Mouse (Mus musculus) midbrain, embryonic 14.5 days (tissue): ENCODE data around the gene Aif1. TPM values are rescaled to one million over a fixed set of nuclear protein-coding genes. Genes with fewer than 3 reads are reported as not detected.

ENCODE experiments used
- ATAC-seq: fragments of 200-750 bp; cut with Nextera tagmentation; 2 replicates; pipeline ENCODE4 v1.8.0; 2017; ENCODE audit warnings: moderate number of reproducible peaks, moderate library complexity; ENCODE audit not compliant: low FRiP score, low TSS enrichment
- DNase-seq: peaks from one replicate; pipeline ENCODE4 v3.0.0-alpha.2; 2015
- H3K27ac ChIP-seq: fragments of 300-500 bp; sonication (generic); replicated peaks from 2 replicates; pipeline ENCODE4 v1.5.1; 2014; ENCODE audit warnings: mild to moderate bottlenecking, low read depth, low read length, moderate library complexity
- H3K27me3 ChIP-seq: fragments of 300-500 bp; sonication (generic); 2 replicates; pipeline ENCODE4 v1.6.1; 2014; ENCODE audit warnings: low read length, control low read depth, mixed read lengths; ENCODE audit not compliant: control insufficient read depth, insufficient read depth
- H3K36me3 ChIP-seq: fragments of 300-500 bp; sonication (generic); 2 replicates; pipeline ENCODE4 v1.6.1; 2014; ENCODE audit warnings: low read length, control low read depth; ENCODE audit not compliant: control insufficient read depth, insufficient read depth
- H3K4me1 ChIP-seq: fragments of 300-500 bp; sonication (generic); 2 replicates; pipeline ENCODE4 v1.6.1; 2014; ENCODE audit warnings: mild to moderate bottlenecking, antibody characterized with exemption, low read length, control low read depth; ENCODE audit not compliant: control insufficient read depth, insufficient read depth
- H3K4me2 ChIP-seq: fragments of 300-500 bp; sonication (generic); 2 replicates; pipeline ENCODE4 v1.6.1; 2014; ENCODE audit warnings: mild to moderate bottlenecking, low read length, moderate library complexity
- H3K4me3 ChIP-seq: fragments of 300-500 bp; sonication (generic); replicated peaks from 2 replicates; pipeline ENCODE4 v1.5.1; 2014; ENCODE audit warnings: low read depth, low read length
- H3K9ac ChIP-seq: fragments of 300-500 bp; sonication (generic); replicated peaks from 2 replicates; pipeline ENCODE4 v1.6.1; 2014; ENCODE audit warnings: mild to moderate bottlenecking, low read length, moderate library complexity
- H3K9me3 ChIP-seq: fragments of 300-500 bp; sonication (generic); 2 replicates; pipeline ENCODE4 v1.6.1; 2016; ENCODE audit warnings: low read length, control low read depth, mixed read lengths; ENCODE audit not compliant: control insufficient read depth
- WGBS: fragments of 180-500 bp; shearing (Covaris S2); extraction: QIAGEN DNeasy Blood & Tissue Kit; methylation state at CpG from one replicate; pipeline ENCODE4 v1.1.7; 2014; 5-methylcytosine and 5-hydroxymethylcytosine counted together
- polyA plus RNA-seq: library from polyadenylated mRNA; unstranded; fragments of >200 nt; fragmentation: Nextera tagmentation; extraction: Ambion mirVana; gene quantifications from 2 replicates; pipeline ENCODE4 v1.2.1, GENCODE M21; 2014

Gene Aif1
- polyA plus RNA-seq, 1 experiment from 2014 or later = 8.8 TPM

DNA sequence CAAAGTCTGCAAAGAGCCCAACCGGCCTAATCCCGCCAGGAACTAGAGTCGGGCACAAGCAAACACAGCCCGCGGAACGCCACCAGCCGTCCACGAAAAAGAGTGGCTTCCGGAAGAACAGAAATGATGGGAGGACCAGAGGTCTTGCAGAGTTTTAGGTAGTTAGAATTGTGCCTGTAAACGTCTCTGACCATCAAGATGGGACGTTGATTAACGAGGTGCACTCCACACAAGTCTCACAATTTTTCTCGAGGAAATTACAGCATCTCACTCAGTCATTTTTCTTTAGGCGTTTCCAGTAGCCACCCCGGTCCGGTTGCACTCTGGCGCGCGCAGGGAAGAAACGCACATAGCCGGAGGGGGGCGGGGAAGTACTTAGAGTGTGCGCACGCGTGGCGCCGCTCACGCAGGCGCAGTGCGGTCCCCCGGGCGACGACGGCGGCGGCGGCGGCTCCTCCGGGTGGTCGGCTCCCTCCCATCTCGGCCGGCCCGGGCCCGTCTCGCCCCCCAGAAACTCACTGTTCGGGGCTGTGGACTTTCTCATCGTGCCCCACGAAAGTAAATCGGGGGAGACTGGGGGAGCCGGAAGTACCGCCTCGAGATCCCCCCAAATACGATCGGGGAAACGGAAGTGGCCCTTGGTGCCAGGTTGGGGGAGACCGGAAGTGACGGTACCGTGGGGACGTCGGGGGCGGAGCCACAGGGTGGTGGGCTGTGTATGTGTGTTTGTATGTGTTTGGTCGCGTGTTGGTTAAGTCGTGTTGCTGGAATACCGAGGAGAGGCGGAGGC, 40.9 kb downstream of the Aif1 start, which contains the start of gene Bag6:
Gene Bag6 (plus strand): TSS at position 378 of the 790 bp plus-strand sequence.
- H3K36me3 ChIP-seq = peaks cover 23% of the 10 kb centered on the region
- ATAC-seq = peak; percentile 95
- under 1% methylated on average over 66 of the region's 66 CpGs for WGBS
- peak; percentile 99 for DNase-seq
- no peaks in the 10 kb centered on the region for H3K9me3 ChIP-seq
- no peaks in the 10 kb centered on the region for H3K27me3 ChIP-seq
- H3K4me3 ChIP-seq = peak within 1 kb of the TSS; percentile 75
- H3K27ac ChIP-seq = peak within 1 kb of the TSS; percentile 96
- peaks cover 13% of the 10 kb centered on the region for H3K4me1 ChIP-seq
- peak within 1 kb of the TSS; percentile 75 for H3K9ac ChIP-seq
- peak within 1 kb of the TSS; percentile 92 for H3K4me2 ChIP-seq

DNA sequence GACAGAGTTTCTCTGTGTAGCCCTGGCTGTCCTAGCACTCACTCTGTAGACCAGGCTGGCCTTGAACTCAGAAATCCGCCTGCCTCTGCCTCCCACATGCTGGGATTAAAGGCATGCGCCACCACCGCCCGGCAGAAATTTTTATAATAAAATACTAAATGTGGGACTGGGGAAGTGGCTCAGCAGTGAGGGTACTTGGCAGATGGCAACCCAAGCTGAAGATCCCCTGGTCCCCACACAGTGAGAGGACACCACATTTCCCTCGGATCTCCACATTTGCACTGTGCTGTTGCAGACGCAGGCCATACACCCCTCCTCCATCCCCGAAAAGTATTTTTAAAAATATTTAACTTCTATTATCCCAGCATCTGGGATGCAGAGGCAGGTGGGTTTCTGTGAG, 42.4 kb downstream of the Aif1 start:
- Histone ChIP-seq H3K4me3 (no peak overlapping the region), H3K27me3 (no peaks in the 10 kb centered on the region), H3K36me3 (peaks cover 12% of the 10 kb centered on the region), H3K9me3 (no peaks in the 10 kb centered on the region), H3K9ac (no peak overlapping the region), H3K27ac (no peak overlapping the region), H3K4me1 (peaks cover 13% of the 10 kb centered on the region), H3K4me2 (no peak overlapping the region)
- WGBS = 95% methylated on average over 7 of the region's 7 CpGs
- ATAC-seq (no peak), DNase-seq (no peak)

DNA sequence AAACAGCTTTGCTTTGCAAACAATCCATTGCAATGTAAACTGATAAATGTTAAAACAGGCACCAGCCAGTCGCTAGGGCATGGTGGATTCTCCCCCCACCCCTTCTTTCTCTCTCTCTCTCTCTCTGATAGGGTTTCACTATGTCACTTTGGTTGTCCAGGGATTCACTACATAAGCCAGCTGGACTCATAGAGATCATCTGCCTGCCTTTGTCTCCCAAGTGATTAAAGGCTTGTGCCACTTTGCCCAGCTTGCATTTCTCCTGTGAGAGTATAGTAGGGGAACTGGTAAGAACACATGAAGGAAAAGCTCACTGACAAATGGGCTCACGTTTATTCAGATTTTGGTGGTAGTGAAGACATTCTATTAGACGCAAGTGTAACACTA, 43.7 kb downstream of the Aif1 start:
- no peak overlapping the region for H3K27ac ChIP-seq
- peaks cover 11% of the 10 kb centered on the region for H3K4me1 ChIP-seq
- no peak overlapping the region for H3K4me3 ChIP-seq
- H3K9me3 ChIP-seq = no peaks in the 10 kb centered on the region
- peaks cover 8% of the 10 kb centered on the region; the same call in 1 of the 2 replicates for H3K36me3 ChIP-seq
- ATAC-seq = no peak
- no peaks in the 10 kb centered on the region for H3K27me3 ChIP-seq
- WGBS = 86% methylated on average over 3 of the region's 3 CpGs
- H3K9ac ChIP-seq = no peak overlapping the region
- no peak for DNase-seq
- no peak overlapping the region for H3K4me2 ChIP-seq

DNA sequence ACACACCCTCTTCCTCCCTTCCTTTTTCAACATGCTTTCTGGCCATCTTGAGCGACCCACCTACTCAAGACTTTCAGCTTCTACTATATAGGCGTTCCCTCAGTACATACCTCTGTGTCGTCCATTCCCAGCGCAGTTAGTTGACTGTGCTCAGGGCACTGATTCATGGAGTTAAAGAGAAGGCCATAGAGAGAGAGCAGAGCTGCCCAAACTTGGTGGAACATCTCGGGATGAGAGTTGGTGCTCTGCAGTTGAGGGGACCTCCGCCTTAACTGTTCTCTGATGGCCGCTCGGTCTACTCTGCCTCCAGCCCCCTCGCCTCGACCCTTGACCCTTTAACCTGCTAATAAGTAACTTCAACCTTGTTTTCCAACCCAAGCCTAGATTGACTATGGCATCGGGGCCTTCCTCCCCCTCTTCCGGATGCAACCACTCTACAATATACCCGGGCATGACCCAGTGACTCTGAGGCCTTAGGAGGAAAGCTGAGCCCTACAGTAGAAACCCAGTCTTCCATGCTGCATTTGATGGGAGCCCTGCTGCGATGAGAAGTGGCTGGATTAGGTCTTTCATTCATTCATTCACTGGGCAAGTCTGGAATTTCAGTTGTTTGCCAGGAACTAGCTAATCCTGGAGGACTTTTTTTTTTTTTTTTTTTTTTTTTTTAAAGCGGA, 44.2 kb downstream of the Aif1 start, which contains the start of gene Apom:
Gene Apom (minus strand): TSS at position 551 of the 674 bp plus-strand sequence.
- ATAC-seq = no peak
- 88% methylated on average over 15 of the region's 15 CpGs for WGBS
- no peak within 1 kb of the TSS for H3K9ac ChIP-seq
- DNase-seq = no peak
- H3K27me3 ChIP-seq = no peaks in the 10 kb centered on the region
- H3K9me3 ChIP-seq = no peaks in the 10 kb centered on the region
- H3K4me3 ChIP-seq = no peak within 1 kb of the TSS
- no peak within 1 kb of the TSS for H3K4me2 ChIP-seq
- no peak within 1 kb of the TSS for H3K27ac ChIP-seq
- H3K36me3 ChIP-seq = peaks cover 8% of the 10 kb centered on the region; the same call in 1 of the 2 replicates
- peaks cover 10% of the 10 kb centered on the region for H3K4me1 ChIP-seq

DNA sequence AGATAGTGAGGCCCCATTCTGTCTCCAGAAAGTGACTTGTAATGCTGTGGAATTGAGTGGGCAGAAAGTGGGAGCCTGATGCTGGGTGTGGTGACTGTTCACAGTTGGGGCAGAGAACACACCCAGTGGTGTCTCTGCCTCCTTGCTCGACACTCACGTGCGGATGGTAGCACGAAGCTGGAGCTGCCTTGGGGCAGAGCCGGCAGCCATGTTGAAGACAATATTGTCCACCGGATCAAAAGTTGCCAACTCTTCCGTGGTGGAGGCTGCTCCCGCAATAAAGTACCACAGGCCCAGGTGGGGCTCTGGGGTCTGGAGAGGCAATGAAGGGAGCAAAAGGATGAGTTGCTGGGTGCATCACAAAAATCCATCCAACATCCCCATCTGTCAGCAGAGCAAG, 44.8 kb downstream of the Aif1 start:
- ATAC-seq = no peak
- DNase-seq = no peak
- Histone ChIP-seq H3K27ac (no peak overlapping the region), H3K9ac (no peak overlapping the region), H3K4me3 (no peak overlapping the region), H3K4me1 (peaks cover 7% of the 10 kb centered on the region; the same call in 1 of the 2 replicates), H3K36me3 (peaks cover 8% of the 10 kb centered on the region; the same call in 1 of the 2 replicates), H3K4me2 (no peak overlapping the region), H3K9me3 (no peaks in the 10 kb centered on the region), H3K27me3 (no peaks in the 10 kb centered on the region)
- 89% methylated on average over 8 of the region's 8 CpGs for WGBS

DNA sequence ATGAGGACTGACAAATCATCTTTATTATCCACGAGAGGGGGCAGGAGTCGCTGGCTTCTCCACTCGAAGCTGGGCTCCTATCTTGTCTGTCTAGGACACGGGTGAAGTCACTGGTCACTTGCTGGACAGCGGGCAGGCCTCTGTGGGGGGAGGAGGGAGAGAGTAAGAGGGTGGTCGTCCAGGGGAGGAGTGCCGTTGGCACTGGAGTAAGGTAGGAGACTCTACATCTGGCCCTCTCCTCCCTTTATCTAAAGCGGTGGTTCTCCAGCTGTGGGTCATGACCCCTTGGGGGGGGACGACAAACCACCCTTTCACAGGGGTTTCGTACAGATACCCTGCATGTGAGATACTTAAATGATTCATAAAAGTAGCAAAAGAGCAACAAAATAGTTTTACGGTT, 46.9 kb downstream of the Aif1 start:
- no peak overlapping the region for H3K9ac ChIP-seq
- H3K36me3 ChIP-seq = peaks cover 13% of the 10 kb centered on the region; the same call in 1 of the 2 replicates
- WGBS = 73% methylated on average over 11 of the region's 11 CpGs
- DNase-seq (no peak), ATAC-seq (no peak)
- no peak overlapping the region for H3K27ac ChIP-seq
- peaks cover 7% of the 10 kb centered on the region; the same call in 1 of the 2 replicates for H3K4me1 ChIP-seq
- no peaks in the 10 kb centered on the region for H3K9me3 ChIP-seq
- no peaks in the 10 kb centered on the region for H3K27me3 ChIP-seq
- no peak overlapping the region for H3K4me2 ChIP-seq
- H3K4me3 ChIP-seq = no peak overlapping the region

DNA sequence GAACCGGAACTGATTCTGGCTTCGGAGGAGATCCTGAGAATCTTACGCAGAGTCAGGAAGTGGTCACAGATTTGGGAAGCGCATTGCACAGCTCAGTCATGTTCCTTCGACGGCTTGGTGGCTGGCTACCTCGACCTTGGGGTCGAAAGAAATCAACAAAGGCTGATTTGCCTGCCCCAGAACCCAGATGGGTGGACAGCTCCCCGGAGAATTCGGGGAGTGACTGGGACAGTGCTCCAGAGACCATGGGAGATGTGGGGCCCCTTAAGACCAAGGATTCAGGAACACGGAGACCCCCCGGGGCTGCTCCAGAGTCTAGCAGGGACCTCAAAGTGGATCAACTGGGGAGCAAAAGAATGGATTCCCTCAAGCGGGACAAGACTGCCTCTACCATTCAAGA, 48.9 kb downstream of the Aif1 start:
- peaks cover 18% of the 10 kb centered on the region for H3K36me3 ChIP-seq
- H3K4me2 ChIP-seq = peak overlapping the region; percentile 77
- peaks cover 13% of the 10 kb centered on the region; the same call in 1 of the 2 replicates for H3K4me1 ChIP-seq
- no peak for DNase-seq
- no peak overlapping the region for H3K27ac ChIP-seq
- no peaks in the 10 kb centered on the region for H3K27me3 ChIP-seq
- WGBS = 68% methylated on average over 13 of the region's 13 CpGs
- peak overlapping the region; percentile 78 for H3K9ac ChIP-seq
- ATAC-seq = no peak
- no peaks in the 10 kb centered on the region for H3K9me3 ChIP-seq
- peak overlapping the region; percentile 59 for H3K4me3 ChIP-seq

DNA sequence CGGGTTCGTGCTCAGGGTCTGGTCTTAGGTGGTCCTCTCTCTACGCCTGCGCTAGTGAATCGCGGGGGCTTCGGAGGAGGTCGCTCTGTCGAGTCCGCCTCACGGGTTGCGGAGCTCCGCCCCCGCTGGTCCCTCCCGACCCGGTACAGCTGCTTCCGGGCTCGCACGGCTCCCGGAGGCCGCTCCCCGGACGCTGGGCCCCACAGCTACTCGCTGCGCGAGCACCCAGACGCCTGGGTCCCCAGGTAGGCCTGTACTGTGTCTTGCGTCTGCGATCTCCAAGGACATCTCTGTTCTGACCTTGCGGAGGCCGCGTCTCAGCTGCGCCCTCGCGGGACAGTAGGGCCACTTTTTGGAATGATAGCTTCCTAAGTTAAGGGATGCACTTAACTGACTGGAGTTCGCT, 49.7 kb downstream of the Aif1 start, which contains the start of gene D17H6S53E:
Gene D17H6S53E (plus strand): TSS at position 168 of the 406 bp plus-strand sequence.
- H3K27me3 ChIP-seq = no peaks in the 10 kb centered on the region
- no peaks in the 10 kb centered on the region for H3K9me3 ChIP-seq
- peaks cover 18% of the 10 kb centered on the region for H3K36me3 ChIP-seq
- peak within 1 kb of the TSS; percentile 74 for H3K27ac ChIP-seq
- ATAC-seq (no peak; the same call in 1 of the 2 replicates), DNase-seq (peak; percentile 83)
- under 1% methylated on average over 36 of the region's 36 CpGs for WGBS
- peaks cover 13% of the 10 kb centered on the region; the same call in 1 of the 2 replicates for H3K4me1 ChIP-seq
- peak within 1 kb of the TSS; percentile 77 for H3K4me2 ChIP-seq
- H3K9ac ChIP-seq = peak within 1 kb of the TSS; percentile 78
- peak within 1 kb of the TSS; percentile 59 for H3K4me3 ChIP-seq
